Mouse (Mus musculus): ENCODE data around the gene Scn1b.
A peak's percentile ranks its signal among the peaks of the same experiment; 100 is the strongest.

Scn1b gene

GRCm38 (mm10) chr7:31126851-31127724 lies at the start of gene Scn1b:
Gene Scn1b (minus strand): TSS chr7:31127003.
- peak; percentile 58 for DNase-seq (ENCODE audit: low spot score)

- DNase-seq (ENCODE audit: low spot score): peak; percentile 30
Measured at GRCm38 (mm10) chr7:31175096-31175495, 48.3 kb upstream of the Scn1b start.

GRCm38 (mm10) chr7:31174466-31174865 lies 47.7 kb upstream of the Scn1b start:
- no peak for DNase-seq (ENCODE audit: low spot score)

- peak; percentile 27 for DNase-seq (ENCODE audit: low spot score)
Measured at GRCm38 (mm10) chr7:31172238-31172637, 45.4 kb upstream of the Scn1b start.

GRCm38 (mm10) chr7:31170520-31170919 lies 43.7 kb upstream of the Scn1b start:
- no peak for DNase-seq (ENCODE audit: low spot score)

- no peak for DNase-seq (ENCODE audit: low spot score)
Measured at GRCm38 (mm10) chr7:31168412-31168811, 41.6 kb upstream of the Scn1b start.

- no peak for DNase-seq (ENCODE audit: low spot score)
Measured at GRCm38 (mm10) chr7:31164748-31165147, 37.9 kb upstream of the Scn1b start.

GRCm38 (mm10) chr7:31163666-31164577 lies 37.1 kb upstream of the Scn1b start:
- DNase-seq (ENCODE audit: low spot score): no peak

- DNase-seq (ENCODE audit: low spot score): no peak
Measured at GRCm38 (mm10) chr7:31162324-31162723, 35.5 kb upstream of the Scn1b start.

- DNase-seq (ENCODE audit: low spot score): no peak
Measured at GRCm38 (mm10) chr7:31161831-31162230, 35.0 kb upstream of the Scn1b start.

GRCm38 (mm10) chr7:31161246-31161645 lies 34.4 kb upstream of the Scn1b start:
- DNase-seq (ENCODE audit: low spot score): no peak

- no peak for DNase-seq (ENCODE audit: low spot score)
Measured at GRCm38 (mm10) chr7:31160763-31161162, 34.0 kb upstream of the Scn1b start.

GRCm38 (mm10) chr7:31156034-31156928 lies 29.5 kb upstream of the Scn1b start:
- no peak for DNase-seq (ENCODE audit: low spot score)

- DNase-seq (ENCODE audit: low spot score): no peak
Measured at GRCm38 (mm10) chr7:31155296-31156033, 28.7 kb upstream of the Scn1b start, which contains the start of gene Gramd1a. Gene Gramd1a (minus strand): TSS chr7:31155896.

- DNase-seq (ENCODE audit: low spot score): no peak
Measured at GRCm38 (mm10) chr7:31153536-31154320, 26.9 kb upstream of the Scn1b start.

- DNase-seq (ENCODE audit: low spot score): peak; percentile 60
Measured at GRCm38 (mm10) chr7:31151301-31152241, 24.8 kb upstream of the Scn1b start.

GRCm38 (mm10) chr7:31150566-31151300 lies 23.9 kb upstream of the Scn1b start:
- DNase-seq (ENCODE audit: low spot score): peak; percentile 87
